Mouse (Mus musculus) cerebellum, adult 9-10 months (tissue): ENCODE data around the gene Shc3.
A peak's percentile ranks its signal among the peaks of the same experiment; 100 is the strongest.

Experiments
- DNase-seq: peaks from one replicate; pipeline ENCODE4 v3.0.0; 2022

Shc3 gene

GRCm38 (mm10) chr13:51479826-51480225, 89.4 kb downstream of the Shc3 start:
- DNase-seq = peak; percentile 19

- no peak for DNase-seq
These were observed 92.2 kb downstream of the Shc3 start for GRCm38 (mm10) chr13:51476991-51477390.

- DNase-seq = no peak
These were observed 100.4 kb downstream of the Shc3 start for GRCm38 (mm10) chr13:51468697-51469250.

GRCm38 (mm10) chr13:51466117-51466841, 102.9 kb downstream of the Shc3 start:
- no peak for DNase-seq

GRCm38 (mm10) chr13:51464294-51464693, 104.9 kb downstream of the Shc3 start:
- no peak for DNase-seq

GRCm38 (mm10) chr13:51456190-51456878, 112.9 kb downstream of the Shc3 start:
- DNase-seq = no peak

- no peak for DNase-seq
These were observed 122.7 kb downstream of the Shc3 start for GRCm38 (mm10) chr13:51446550-51446949.

- DNase-seq = no peak
These were observed 126.3 kb downstream of the Shc3 start for GRCm38 (mm10) chr13:51442922-51443321.

GRCm38 (mm10) chr13:51437105-51438085, 131.8 kb downstream of the Shc3 start:
- no peak for DNase-seq

- no peak for DNase-seq
These were observed 134.1 kb downstream of the Shc3 start for GRCm38 (mm10) chr13:51435146-51435545.

- DNase-seq = no peak
These were observed 134.8 kb downstream of the Shc3 start for GRCm38 (mm10) chr13:51434460-51434859.

- DNase-seq = no peak
These were observed 135.8 kb downstream of the Shc3 start for GRCm38 (mm10) chr13:51433371-51433770.

GRCm38 (mm10) chr13:51425662-51426443, 143.4 kb downstream of the Shc3 start:
- DNase-seq = no peak

GRCm38 (mm10) chr13:51424647-51425046, 144.6 kb downstream of the Shc3 start:
- peak; percentile 26 for DNase-seq

GRCm38 (mm10) chr13:51423647-51424046, 145.6 kb downstream of the Shc3 start:
- DNase-seq = no peak

GRCm38 (mm10) chr13:51420861-51421260, 148.4 kb downstream of the Shc3 start:
- no peak for DNase-seq

GRCm38 (mm10) chr13:51419501-51419900, 149.7 kb downstream of the Shc3 start:
- DNase-seq = no peak

GRCm38 (mm10) chr13:51418942-51419451, 150.2 kb downstream of the Shc3 start:
- no peak for DNase-seq

- DNase-seq = peak; percentile 88
These were observed 150.8 kb downstream of the Shc3 start for GRCm38 (mm10) chr13:51418268-51418941.

- DNase-seq = no peak
These were observed 151.4 kb downstream of the Shc3 start for GRCm38 (mm10) chr13:51417796-51418195.

- no peak for DNase-seq
These were observed 152.5 kb downstream of the Shc3 start for GRCm38 (mm10) chr13:51416727-51417126.
